Mouse (Mus musculus) embryonic fibroblast, embryonic 13.5 days (primary cell): Measurements from ENCODE around the gene Gm12887. TPM values are rescaled to one million over a fixed set of nuclear protein-coding genes. Genes with fewer than 3 reads are reported as not detected.

Source experiments
- H3K27ac ChIP-seq: 2 replicates; pipeline ENCODE4 v1.5.1; 2012; ENCODE audit warnings: low read length, control low read depth, inconsistent platforms; ENCODE audit not compliant: insufficient read depth
- H3K4me1 ChIP-seq: 2 replicates; pipeline ENCODE4 v1.6.1; 2011; ENCODE audit warnings: low read length; ENCODE audit not compliant: control insufficient read depth, insufficient read depth
- H3K4me3 ChIP-seq: 2 replicates; pipeline ENCODE4 v1.5.1; 2011; ENCODE audit warnings: mild to moderate bottlenecking, control low read depth, low read length; ENCODE audit not compliant: insufficient read depth
- CTCF ChIP-seq: IDR thresholded peaks from 2 replicates; pipeline ENCODE4 v1.5.1; 2011; ENCODE audit warnings: mild to moderate bottlenecking, control low read depth, low read length, moderate library complexity, borderline replicate concordance; ENCODE audit not compliant: insufficient read depth
- POLR2A ChIP-seq: IDR thresholded peaks from 2 replicates; pipeline ENCODE4 v1.6.1; 2011; ENCODE audit warnings: low read depth, mild to moderate bottlenecking, control low read depth, low read length, moderate library complexity
- polyA plus RNA-seq: library from polyadenylated mRNA; stranded (reverse); fragments of >200 nt; gene quantifications from 2 replicates; pipeline ENCODE4 v1.2.4, GENCODE M21; 2011; ENCODE audit warnings: low read depth; ENCODE audit not compliant: missing spikeins, insufficient read length

Gene Gm12887
- not detected in 2 replicates for polyA plus RNA-seq

- Histone ChIP-seq H3K4me1 (no peaks in the 10 kb centered on the region), H3K27ac (no peak within 1 kb of the TSS), H3K4me3 (no peak within 1 kb of the TSS)
- no peak for TF ChIP-seq POLR2A
- TF ChIP-seq CTCF, result no peak
Measured at GRCm38 (mm10) chr4:121622003-121622402, at the start of gene Gm12887. TSS of gene Gm12887 (minus strand) at chr4:121622103.

- TF ChIP-seq POLR2A (no peak), CTCF (no peak)
- H3K4me3 ChIP-seq, result no peak overlapping the region
- H3K4me1 ChIP-seq, result no peaks in the 10 kb centered on the region
- no peak overlapping the region for H3K27ac ChIP-seq
Measured at GRCm38 (mm10) chr4:121657040-121657439, 35.1 kb upstream of the Gm12887 start.

Other genes starting within 250 kb of the Gm12887 start
- not detected in 2 replicates for gene Gm12886, start 199.0 kb downstream of the Gm12887 start, polyA plus RNA-seq